Mouse (Mus musculus): ENCODE data around the gene Smbd1. TPM values are rescaled to one million over a fixed set of nuclear protein-coding genes. Genes with fewer than 3 reads are reported as not detected.

Gene Smbd1
- total RNA-seq (2015; ENCODE audit: low replicate concordance) (not detected in 2 replicates), total RNA-seq (2017; ENCODE audit: low replicate concordance) (not detected in 2 replicates)

- ATAC-seq (replicated peaks; ENCODE audit: low FRiP score, poor library complexity, severe bottlenecking) = no peak
Observed at GRCm38 (mm10) chr16:32810321-32810720, at the start of gene Smbd1. Gene Smbd1, minus strand, starts transcription at chr16:32810477.

- no peak for ATAC-seq (replicated peaks; ENCODE audit: low FRiP score, poor library complexity, severe bottlenecking)
Observed at GRCm38 (mm10) chr16:32858771-32859636, 48.7 kb upstream of the Smbd1 start.

- no peak for ATAC-seq (replicated peaks; ENCODE audit: low FRiP score, poor library complexity, severe bottlenecking)
Observed at GRCm38 (mm10) chr16:32858356-32858755, 48.1 kb upstream of the Smbd1 start.

- ATAC-seq (replicated peaks; ENCODE audit: low FRiP score, poor library complexity, severe bottlenecking) = no peak
Observed at GRCm38 (mm10) chr16:32856751-32857150, 46.5 kb upstream of the Smbd1 start.

GRCm38 (mm10) chr16:32854050-32854571, 43.8 kb upstream of the Smbd1 start:
- no peak for ATAC-seq (replicated peaks; ENCODE audit: low FRiP score, poor library complexity, severe bottlenecking)

- ATAC-seq (replicated peaks; ENCODE audit: low FRiP score, poor library complexity, severe bottlenecking) = no peak
Observed at GRCm38 (mm10) chr16:32853492-32854049, 43.3 kb upstream of the Smbd1 start.

GRCm38 (mm10) chr16:32849042-32849830, 39.0 kb upstream of the Smbd1 start:
- ATAC-seq (replicated peaks; ENCODE audit: low FRiP score, poor library complexity, severe bottlenecking) = no peak

- ATAC-seq (replicated peaks; ENCODE audit: low FRiP score, poor library complexity, severe bottlenecking) = no peak
Observed at GRCm38 (mm10) chr16:32847103-32847502, 36.8 kb upstream of the Smbd1 start.

GRCm38 (mm10) chr16:32831501-32831900, 21.2 kb upstream of the Smbd1 start:
- no peak for ATAC-seq (replicated peaks; ENCODE audit: low FRiP score, poor library complexity, severe bottlenecking)

GRCm38 (mm10) chr16:32829104-32829503, 18.8 kb upstream of the Smbd1 start:
- ATAC-seq (replicated peaks; ENCODE audit: low FRiP score, poor library complexity, severe bottlenecking) = no peak

GRCm38 (mm10) chr16:32826521-32826920, 16.2 kb upstream of the Smbd1 start:
- ATAC-seq (replicated peaks; ENCODE audit: low FRiP score, poor library complexity, severe bottlenecking) = no peak

GRCm38 (mm10) chr16:32825380-32825779, 15.1 kb upstream of the Smbd1 start:
- no peak for ATAC-seq (replicated peaks; ENCODE audit: low FRiP score, poor library complexity, severe bottlenecking)

GRCm38 (mm10) chr16:32824061-32824460, 13.8 kb upstream of the Smbd1 start:
- ATAC-seq (replicated peaks; ENCODE audit: low FRiP score, poor library complexity, severe bottlenecking) = no peak

GRCm38 (mm10) chr16:32823487-32823886, 13.2 kb upstream of the Smbd1 start:
- no peak for ATAC-seq (replicated peaks; ENCODE audit: low FRiP score, poor library complexity, severe bottlenecking)

- no peak for ATAC-seq (replicated peaks; ENCODE audit: low FRiP score, poor library complexity, severe bottlenecking)
Observed at GRCm38 (mm10) chr16:32822881-32823280, 12.6 kb upstream of the Smbd1 start.

GRCm38 (mm10) chr16:32822450-32822827, 12.2 kb upstream of the Smbd1 start:
- no peak for ATAC-seq (replicated peaks; ENCODE audit: low FRiP score, poor library complexity, severe bottlenecking)

GRCm38 (mm10) chr16:32821772-32822449, 11.6 kb upstream of the Smbd1 start:
- ATAC-seq (replicated peaks; ENCODE audit: low FRiP score, poor library complexity, severe bottlenecking) = no peak

GRCm38 (mm10) chr16:32818441-32818840, 8.2 kb upstream of the Smbd1 start:
- ATAC-seq (replicated peaks; ENCODE audit: low FRiP score, poor library complexity, severe bottlenecking) = no peak

- ATAC-seq (replicated peaks; ENCODE audit: low FRiP score, poor library complexity, severe bottlenecking) = no peak
Observed at GRCm38 (mm10) chr16:32818036-32818435, 7.8 kb upstream of the Smbd1 start.

- ATAC-seq (replicated peaks; ENCODE audit: low FRiP score, poor library complexity, severe bottlenecking) = no peak
Observed at GRCm38 (mm10) chr16:32815160-32815605, 4.9 kb upstream of the Smbd1 start.
